Mouse (Mus musculus) frontal cortex, adult 2 months (tissue): Measurements from ENCODE around the gene Hs3st5. TPM values are rescaled to one million over a fixed set of nuclear protein-coding genes. Genes with fewer than 3 reads are reported as not detected.
"Not testable (repeated sequence)": the region's sequence is repeated elsewhere in the genome, so short reads cannot be mapped to it uniquely, and the experiment has no call there.

Experiments
- DNase-seq, 2 experiments: peaks; one replicate each; pipeline ENCODE4 v3.0.0; 2022; ENCODE audit warnings: low spot score in 1 of 2; ENCODE audit errors: extremely low spot score in 1 of 2
- polyA plus RNA-seq: library from polyadenylated mRNA; depleted of rRNA; stranded (reverse); fragments of >200 nt; gene quantifications from 2 replicates; pipeline ENCODE4 v1.2.3, GENCODE M21; 2012

Hs3st5 gene
- polyA plus RNA-seq, 1 experiment, result 8.5 TPM

- DNase-seq, result no peak
Observed at GRCm38 (mm10) chr10:36556128-36556527, 49.5 kb downstream of the Hs3st5 start.

DNA sequence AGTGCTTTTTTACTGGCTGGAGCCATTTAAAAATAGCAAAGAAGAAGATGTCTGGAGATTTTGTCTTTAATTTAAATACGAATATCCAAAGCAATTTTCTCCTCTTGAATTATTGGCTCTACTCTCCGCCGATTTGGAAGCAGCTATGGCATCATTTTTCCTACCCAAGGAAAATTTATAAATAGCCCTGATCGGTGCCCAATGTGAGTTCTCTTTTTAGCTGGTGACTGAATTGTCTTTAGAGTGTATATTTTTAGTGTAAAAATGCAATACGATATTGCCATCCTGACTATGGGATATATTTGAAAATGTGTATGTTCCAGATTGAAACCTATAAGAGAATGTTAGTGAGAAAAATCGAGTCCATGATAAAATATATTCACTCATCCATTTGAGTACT, 51.1 kb downstream of the Hs3st5 start:
- DNase-seq, result no peak

GRCm38 (mm10) chr10:36558736-36559135, 52.1 kb downstream of the Hs3st5 start:
- DNase-seq, result no peak

DNA sequence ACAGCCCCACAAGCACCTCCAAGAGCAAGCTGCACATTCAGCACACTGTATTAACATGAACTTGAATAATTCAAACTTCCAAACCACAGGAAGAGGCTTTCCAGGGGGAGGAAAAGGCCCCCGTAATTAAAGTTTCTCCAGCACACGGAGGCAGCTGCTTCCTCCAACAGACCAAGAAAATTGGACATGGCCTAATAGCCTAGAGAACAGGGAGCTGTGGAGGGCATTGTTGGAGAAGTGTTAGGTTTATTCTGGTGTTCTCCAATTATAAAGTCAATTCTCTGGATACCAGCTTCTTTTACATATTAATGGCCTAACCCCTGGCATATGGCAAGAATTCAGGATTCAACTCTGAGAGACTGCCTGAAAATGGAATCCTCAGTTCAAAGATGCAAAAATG, 60.6 kb downstream of the Hs3st5 start:
- DNase-seq, result no peak

GRCm38 (mm10) chr10:36572540-36572939, 65.9 kb downstream of the Hs3st5 start:
- DNase-seq, result no peak

GRCm38 (mm10) chr10:36578375-36579145, 71.9 kb downstream of the Hs3st5 start:
- no peak for DNase-seq

GRCm38 (mm10) chr10:36610400-36610799, 103.8 kb downstream of the Hs3st5 start:
- DNase-seq, result no peak

DNA sequence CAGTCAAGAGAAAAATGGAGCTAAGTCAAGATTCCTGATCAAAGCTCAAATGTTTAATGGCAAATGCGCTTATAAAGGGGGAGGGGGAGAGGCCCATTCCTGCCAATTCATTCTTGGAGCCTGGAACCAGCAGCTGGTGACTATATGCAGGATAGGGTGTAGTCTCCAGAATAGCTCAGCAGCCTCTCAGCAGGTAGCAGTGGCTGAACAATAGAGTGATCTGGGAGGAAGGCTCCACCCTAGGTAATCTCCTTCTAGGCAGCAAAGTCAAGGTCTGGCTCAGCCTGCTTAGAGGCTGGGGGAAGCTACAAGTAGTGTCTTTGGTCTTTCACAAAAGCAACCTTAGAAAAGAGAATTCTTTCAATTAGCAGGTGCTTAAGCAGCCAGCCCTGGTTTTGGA, 104.8 kb downstream of the Hs3st5 start:
- not testable (repeated sequence) for DNase-seq

DNA sequence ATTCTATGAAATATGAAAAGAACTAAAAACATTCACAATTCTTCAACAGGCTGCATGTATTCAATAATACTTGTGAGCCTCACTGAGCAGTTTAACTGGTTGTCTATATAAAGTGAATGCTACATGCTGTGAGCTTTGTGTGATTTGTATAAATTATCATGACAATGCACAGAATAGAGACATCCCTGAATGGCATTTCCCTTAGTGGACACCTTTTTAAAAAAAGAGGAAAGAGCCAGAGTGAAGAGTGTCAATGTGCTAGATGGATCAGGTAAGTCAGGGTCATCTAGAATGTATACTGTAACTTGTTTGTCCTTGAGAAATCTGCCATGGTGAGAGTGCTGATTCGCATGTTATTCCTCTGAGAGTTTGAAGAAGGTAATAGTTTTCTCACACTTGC, 116.4 kb downstream of the Hs3st5 start:
- DNase-seq, result no peak

DNA sequence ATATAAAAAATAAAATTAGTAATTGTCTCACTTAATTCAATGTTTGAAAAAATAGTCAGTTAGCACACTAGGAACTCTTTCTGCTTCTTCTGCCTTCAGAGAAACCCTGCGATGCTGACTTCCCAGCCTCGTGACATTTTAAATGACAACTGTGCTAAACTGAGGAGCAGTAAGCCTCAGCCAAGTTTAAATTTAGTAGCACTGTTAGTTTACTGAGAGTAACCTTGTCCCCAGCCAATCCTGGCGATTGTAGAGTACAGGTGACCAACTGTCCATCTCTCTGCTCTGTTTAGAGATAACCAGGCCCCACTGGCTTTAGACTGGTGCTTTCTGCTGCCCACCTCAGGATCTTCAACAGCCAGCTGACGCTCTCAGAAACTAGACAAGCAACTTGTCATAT, 121.3 kb downstream of the Hs3st5 start:
- no peak for DNase-seq

GRCm38 (mm10) chr10:36631746-36632145, 125.1 kb downstream of the Hs3st5 start:
- DNase-seq, result peak in 1 of 2 experiments; percentile 19

GRCm38 (mm10) chr10:36650653-36651052, 144.0 kb downstream of the Hs3st5 start:
- no peak for DNase-seq

DNA sequence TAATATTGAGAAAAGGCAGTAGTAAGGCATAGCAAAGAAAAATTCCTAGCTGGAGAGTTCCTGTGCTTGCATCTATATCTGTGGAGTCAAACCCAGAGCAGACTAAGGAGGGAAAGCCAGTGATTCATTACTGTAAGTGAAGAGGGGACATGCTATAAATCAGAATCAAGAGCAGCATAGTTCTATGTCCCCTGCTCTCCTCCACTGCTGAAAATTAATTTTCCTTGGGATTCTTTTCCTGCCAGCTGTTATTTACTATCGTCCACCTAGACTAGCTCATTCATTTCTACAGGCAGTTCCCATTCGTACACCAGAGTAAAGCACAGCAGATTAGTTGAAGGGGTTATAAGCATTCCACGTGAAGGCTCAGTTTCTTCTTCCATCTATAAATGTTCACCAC, 207.4 kb downstream of the Hs3st5 start:
- DNase-seq, result no peak

DNA sequence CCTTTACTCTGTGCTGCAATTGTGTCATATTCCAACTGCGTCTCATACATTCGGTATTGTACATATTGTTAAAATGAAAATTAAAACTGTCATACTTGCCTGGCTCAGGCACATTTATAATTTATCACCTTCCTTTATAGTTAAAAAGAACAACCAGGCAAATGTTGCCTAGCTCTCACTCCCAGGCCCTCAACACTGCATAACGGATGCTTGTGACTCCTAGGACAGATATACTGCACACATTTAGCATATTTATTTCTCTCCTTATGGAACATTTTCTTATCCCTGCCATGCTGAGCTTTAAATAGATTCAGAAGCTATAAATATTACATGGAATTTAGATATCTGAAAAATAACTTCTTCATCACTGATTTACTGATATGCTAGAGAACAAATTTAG, 219.6 kb downstream of the Hs3st5 start:
- no peak for DNase-seq

DNA sequence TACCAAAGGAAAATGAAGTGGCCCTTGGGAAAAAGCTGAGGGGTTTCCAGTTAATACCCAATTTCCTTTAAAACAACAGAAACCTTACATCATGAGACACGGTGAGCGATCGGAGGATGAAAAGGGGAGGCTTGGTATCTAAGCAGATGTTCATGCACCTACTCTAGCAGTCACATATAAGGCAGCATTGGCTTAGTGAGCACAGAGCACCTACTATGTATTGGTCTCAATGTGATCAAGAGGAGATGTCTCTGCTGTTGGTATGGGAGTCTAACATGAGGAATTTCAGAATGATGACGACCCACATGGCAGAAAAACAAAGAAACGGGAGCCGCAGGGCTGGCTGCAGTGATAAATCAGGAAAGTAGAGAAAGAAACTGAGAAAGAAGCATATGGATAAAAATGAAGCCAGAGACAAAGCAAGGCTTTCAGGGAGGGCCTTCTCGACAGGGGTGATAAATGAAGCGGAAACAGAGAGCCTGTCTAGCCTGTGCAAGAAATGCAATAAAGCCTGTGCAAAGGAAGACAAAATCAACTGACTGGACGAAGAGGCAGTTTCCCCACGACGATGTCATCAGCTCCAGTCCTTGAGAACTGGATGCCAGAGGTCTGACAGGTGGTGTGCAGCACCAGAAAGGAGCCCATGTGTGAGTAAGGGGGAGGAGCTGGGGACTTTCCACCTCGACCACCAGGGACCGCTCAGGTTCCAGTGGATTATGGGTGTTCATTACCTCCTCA, 222.9 kb downstream of the Hs3st5 start:
- peak in 1 of 2 experiments; percentile 3 for DNase-seq

DNA sequence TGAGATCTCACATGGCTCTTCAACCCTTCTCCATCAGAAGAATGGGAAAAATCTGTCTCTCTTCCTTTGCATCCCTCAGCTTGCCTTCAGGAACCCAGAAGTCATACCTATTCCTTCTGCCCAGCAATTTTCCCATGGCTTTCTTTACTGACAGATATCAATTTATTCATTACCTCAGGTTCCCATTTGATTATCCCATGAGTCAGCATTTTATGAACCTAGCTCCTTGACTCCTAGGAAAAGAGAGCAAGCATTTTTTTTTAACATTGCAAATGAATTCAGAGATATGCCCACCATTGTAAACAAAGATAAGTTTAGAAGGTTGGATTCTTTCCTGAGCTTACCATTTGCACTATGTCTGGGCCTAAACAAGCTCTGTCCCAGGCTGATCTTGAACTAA, 232.8 kb downstream of the Hs3st5 start:
- DNase-seq, result no peak

GRCm38 (mm10) chr10:36750021-36750420, 243.4 kb downstream of the Hs3st5 start:
- no peak for DNase-seq

DNA sequence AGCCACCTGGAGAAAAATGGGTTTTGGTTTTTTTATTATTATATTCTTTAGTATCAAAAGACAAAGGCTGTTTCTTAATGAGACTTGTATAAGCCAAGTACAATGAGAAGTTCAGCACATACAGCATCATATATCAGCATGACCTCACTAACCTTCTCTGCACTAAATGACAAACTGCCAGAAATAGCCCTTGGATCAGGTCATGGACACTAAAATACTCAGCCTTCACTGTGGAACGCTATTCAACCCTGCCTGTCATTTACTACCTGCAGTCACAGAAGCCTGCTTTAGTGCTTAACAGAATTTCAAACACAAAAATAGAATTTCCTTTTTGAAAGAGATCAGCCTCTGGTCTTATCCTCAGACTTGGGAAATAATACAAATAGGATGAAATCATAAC, 247.9 kb downstream of the Hs3st5 start:
- no peak for DNase-seq

DNA sequence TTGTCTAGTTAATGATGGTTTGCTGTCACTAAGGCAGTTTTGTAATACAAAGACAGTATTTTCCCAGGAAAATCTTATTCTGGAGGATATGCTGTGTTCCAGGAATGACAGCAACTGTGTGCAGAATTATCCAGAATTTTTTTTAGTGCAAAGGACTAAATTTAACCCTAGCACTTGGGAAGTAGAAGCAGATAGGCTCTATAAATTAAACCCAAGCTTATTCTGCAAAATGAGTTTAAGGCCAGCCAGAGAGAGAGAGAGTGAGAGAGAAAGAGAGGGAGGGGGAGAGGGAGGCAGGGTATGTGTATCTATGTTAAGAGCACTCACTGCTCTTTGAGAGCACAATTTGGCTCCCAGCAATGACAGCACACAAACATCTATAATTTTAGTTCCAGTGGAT, 267.0 kb downstream of the Hs3st5 start:
- DNase-seq, result no peak

- no peak for DNase-seq
Observed at GRCm38 (mm10) chr10:36774898-36775297, 268.3 kb downstream of the Hs3st5 start.

- DNase-seq, result no peak
Observed at GRCm38 (mm10) chr10:36781641-36782040, 275.0 kb downstream of the Hs3st5 start.

- DNase-seq, result no peak
Observed at GRCm38 (mm10) chr10:36786970-36787369, 280.4 kb downstream of the Hs3st5 start.
